Mouse (Mus musculus): ENCODE measurements around the gene Mpz.
A peak's percentile ranks its signal among the peaks of the same experiment; 100 is the strongest.

The Mpz gene

GRCm38 (mm10) chr1:171149974-171150760, at the start of gene Mpz, which contains the start of gene Sdhc:
Gene Mpz (plus strand): TSS chr1:171150711.
Gene Sdhc (minus strand): TSS chr1:171150603.
- peak; percentile 93 to 96 for DNase-seq (ENCODE audit: low spot score in 2 of 2)

GRCm38 (mm10) chr1:171101033-171101432, 49.5 kb upstream of the Mpz start:
- DNase-seq (ENCODE audit: low spot score in 2 of 2), result no peak

- DNase-seq (ENCODE audit: low spot score in 2 of 2), result peak; percentile 70 to 88
These were observed 48.6 kb upstream of the Mpz start for GRCm38 (mm10) chr1:171101733-171102546.

- peak; percentile 71 to 89 for DNase-seq (ENCODE audit: low spot score in 2 of 2)
These were observed 47.8 kb upstream of the Mpz start for GRCm38 (mm10) chr1:171102547-171103177.

- no peak for DNase-seq (ENCODE audit: low spot score in 2 of 2)
These were observed 47.2 kb upstream of the Mpz start for GRCm38 (mm10) chr1:171103179-171103840.

- DNase-seq (ENCODE audit: low spot score in 2 of 2), result no peak
These were observed 45.3 kb upstream of the Mpz start for GRCm38 (mm10) chr1:171105226-171105625.

GRCm38 (mm10) chr1:171109620-171110019, 40.9 kb upstream of the Mpz start:
- no peak for DNase-seq (ENCODE audit: low spot score in 2 of 2)

GRCm38 (mm10) chr1:171110659-171111019, 39.9 kb upstream of the Mpz start:
- DNase-seq (ENCODE audit: low spot score in 2 of 2), result no peak

- DNase-seq (ENCODE audit: low spot score in 2 of 2), result peak; percentile 83 to 96
These were observed 39.3 kb upstream of the Mpz start for GRCm38 (mm10) chr1:171111020-171111780.

GRCm38 (mm10) chr1:171111781-171112575, 38.5 kb upstream of the Mpz start:
- DNase-seq (ENCODE audit: low spot score in 2 of 2), result peak; percentile 48 to 64

- no peak for DNase-seq (ENCODE audit: low spot score in 2 of 2)
These were observed 37.5 kb upstream of the Mpz start for GRCm38 (mm10) chr1:171112986-171113385.

- peak; percentile 95 for DNase-seq (ENCODE audit: low spot score in 2 of 2)
These were observed 36.6 kb upstream of the Mpz start, which contains the start of gene Cfap126 for GRCm38 (mm10) chr1:171113873-171114299. Gene Cfap126 (plus strand): TSS chr1:171113918.

- DNase-seq (ENCODE audit: low spot score in 2 of 2), result no peak
These were observed 34.2 kb upstream of the Mpz start for GRCm38 (mm10) chr1:171116280-171116679.

GRCm38 (mm10) chr1:171118269-171118684, 32.2 kb upstream of the Mpz start:
- peak; percentile 33 to 69 for DNase-seq (ENCODE audit: low spot score in 2 of 2)

GRCm38 (mm10) chr1:171118996-171119395, 31.5 kb upstream of the Mpz start:
- no peak for DNase-seq (ENCODE audit: low spot score in 2 of 2)

GRCm38 (mm10) chr1:171119405-171119804, 31.1 kb upstream of the Mpz start:
- DNase-seq (ENCODE audit: low spot score in 2 of 2), result no peak

- DNase-seq (ENCODE audit: low spot score in 2 of 2), result no peak
These were observed 29.6 kb upstream of the Mpz start for GRCm38 (mm10) chr1:171120893-171121292.

GRCm38 (mm10) chr1:171121839-171122238, 28.7 kb upstream of the Mpz start:
- DNase-seq (ENCODE audit: low spot score in 2 of 2), result no peak

- peak in 1 of 2 experiments; percentile 31 for DNase-seq (ENCODE audit: low spot score in 2 of 2)
These were observed 27.6 kb upstream of the Mpz start for GRCm38 (mm10) chr1:171122932-171123331.

GRCm38 (mm10) chr1:171124398-171124797, 26.1 kb upstream of the Mpz start:
- DNase-seq (ENCODE audit: low spot score in 2 of 2), result no peak

Measured in heart, adult 9 months (tissue).